Mouse (Mus musculus) spleen, postnatal 36 days (tissue): ENCODE data around the gene Pa2g4.

Experiments used
- DNase-seq, 2 experiments: peaks; one replicate each; pipeline ENCODE4 v3.0.0; 2022; ENCODE audit warnings: low spot score in 2 of 2, mixed read lengths in 1 of 2

The Pa2g4 gene

GRCm38 (mm10) chr10:128536266-128536940 is 29.4 kb downstream of the Pa2g4 start:
- peak; percentile 91 to 95 for DNase-seq

- peak; percentile 70 to 77 for DNase-seq
These were observed 30.0 kb downstream of the Pa2g4 start for GRCm38 (mm10) chr10:128535624-128536265.

GRCm38 (mm10) chr10:128535206-128535605 is 30.6 kb downstream of the Pa2g4 start:
- no peak for DNase-seq

GRCm38 (mm10) chr10:128526366-128527356 is 39.1 kb downstream of the Pa2g4 start:
- DNase-seq: no peak

GRCm38 (mm10) chr10:128525671-128526308 is 40.0 kb downstream of the Pa2g4 start, which contains the start of gene Esyt1:
Esyt1 (minus strand) TSS chr10:128525871.
- DNase-seq: peak; percentile 97 to 98

- DNase-seq: peak; percentile 77 to 80
These were observed 40.8 kb downstream of the Pa2g4 start for GRCm38 (mm10) chr10:128524732-128525662.

GRCm38 (mm10) chr10:128524111-128524731 is 41.6 kb downstream of the Pa2g4 start:
- DNase-seq: peak in 1 of 2 experiments; percentile 40

- DNase-seq: no peak
These were observed 43.4 kb downstream of the Pa2g4 start for GRCm38 (mm10) chr10:128522351-128522750.

- DNase-seq: no peak
These were observed 45.2 kb downstream of the Pa2g4 start for GRCm38 (mm10) chr10:128520591-128520990.

GRCm38 (mm10) chr10:128518833-128519232 is 47.0 kb downstream of the Pa2g4 start:
- DNase-seq: no peak

GRCm38 (mm10) chr10:128516677-128517076 is 49.1 kb downstream of the Pa2g4 start:
- DNase-seq: no peak

- DNase-seq: no peak
These were observed 49.8 kb downstream of the Pa2g4 start for GRCm38 (mm10) chr10:128516029-128516428.

- no peak for DNase-seq
These were observed 50.7 kb downstream of the Pa2g4 start for GRCm38 (mm10) chr10:128515044-128515443.

- DNase-seq: no peak
These were observed 54.0 kb downstream of the Pa2g4 start for GRCm38 (mm10) chr10:128511761-128512160.

GRCm38 (mm10) chr10:128511189-128511588 is 54.6 kb downstream of the Pa2g4 start:
- DNase-seq: no peak

- DNase-seq: no peak
These were observed 55.5 kb downstream of the Pa2g4 start for GRCm38 (mm10) chr10:128510301-128510700.

- no peak for DNase-seq
These were observed 56.0 kb downstream of the Pa2g4 start for GRCm38 (mm10) chr10:128509831-128510230.

GRCm38 (mm10) chr10:128509203-128509602 is 56.6 kb downstream of the Pa2g4 start:
- DNase-seq: no peak

- DNase-seq: no peak
These were observed 57.5 kb downstream of the Pa2g4 start for GRCm38 (mm10) chr10:128508260-128508659.
